Mouse (Mus musculus): ENCODE data around the gene Hoxd3. TPM values are rescaled to one million over a fixed set of nuclear protein-coding genes. Genes with fewer than 3 reads are reported as not detected.

The Hoxd3 gene
- total RNA-seq, 1 experiment from 2014 or later: not detected

DNA sequence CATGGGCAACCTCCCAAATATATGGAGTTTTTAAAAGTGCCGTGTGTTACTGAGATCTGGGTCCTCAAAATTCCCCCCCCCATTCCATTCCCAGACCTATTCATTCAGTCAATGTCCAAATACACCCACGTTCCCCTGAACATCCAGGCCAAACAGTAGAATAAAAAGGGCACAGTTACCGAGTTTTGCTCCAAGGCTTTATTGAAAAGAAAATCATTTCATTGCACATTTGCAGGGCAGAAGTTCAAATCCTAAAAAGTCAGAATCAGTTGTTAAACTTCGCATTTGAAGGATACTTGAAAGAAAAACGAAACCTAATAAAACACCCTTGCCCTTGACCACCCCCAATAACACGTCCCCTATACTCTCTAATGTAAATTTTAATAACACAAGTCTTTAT is 8.9 kb upstream of the Hoxd3 start:
- ATAC-seq (ENCODE audit: extremely low read depth, insufficient number of reproducible peaks, low FRiP score, poor library complexity, severe bottlenecking): no peak

- no peak for ATAC-seq (ENCODE audit: extremely low read depth, insufficient number of reproducible peaks, low FRiP score, poor library complexity, severe bottlenecking)
These were observed 8.4 kb upstream of the Hoxd3 start for GRCm38 (mm10) chr2:74703317-74703716.

DNA sequence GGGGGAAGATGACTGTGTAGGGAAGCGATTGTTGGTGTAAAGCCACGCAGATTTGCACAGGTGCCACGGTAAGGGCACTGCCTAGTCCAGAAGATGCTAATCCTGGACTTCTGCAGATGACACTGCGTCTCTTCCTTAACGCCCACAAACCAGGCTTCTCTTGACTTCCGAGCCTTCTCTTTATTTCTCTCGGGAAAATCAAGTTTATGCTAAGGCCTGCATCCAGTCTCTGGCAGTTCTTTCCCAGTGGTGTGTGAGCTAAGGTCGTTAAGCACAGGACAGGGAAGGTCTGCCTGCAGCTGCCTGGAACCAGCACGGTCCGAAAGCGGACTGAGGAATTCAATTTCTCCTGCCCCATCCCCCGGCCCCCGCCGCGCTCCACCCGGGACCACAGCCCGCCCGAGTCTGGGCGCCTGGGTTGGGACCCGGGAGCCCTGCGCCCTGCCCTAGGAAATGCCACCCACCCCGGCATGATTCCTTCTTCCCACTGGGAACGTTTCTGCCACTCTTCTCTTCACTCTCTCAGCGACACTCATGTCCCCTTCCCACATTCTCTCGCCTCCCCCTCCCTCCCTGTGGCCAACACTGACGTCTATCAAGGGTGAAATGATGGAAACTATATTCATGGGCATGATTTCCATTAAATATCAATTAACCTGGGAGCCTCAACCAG is 7.9 kb upstream of the Hoxd3 start:
- ATAC-seq (ENCODE audit: extremely low read depth, insufficient number of reproducible peaks, low FRiP score, poor library complexity, severe bottlenecking): no peak

DNA sequence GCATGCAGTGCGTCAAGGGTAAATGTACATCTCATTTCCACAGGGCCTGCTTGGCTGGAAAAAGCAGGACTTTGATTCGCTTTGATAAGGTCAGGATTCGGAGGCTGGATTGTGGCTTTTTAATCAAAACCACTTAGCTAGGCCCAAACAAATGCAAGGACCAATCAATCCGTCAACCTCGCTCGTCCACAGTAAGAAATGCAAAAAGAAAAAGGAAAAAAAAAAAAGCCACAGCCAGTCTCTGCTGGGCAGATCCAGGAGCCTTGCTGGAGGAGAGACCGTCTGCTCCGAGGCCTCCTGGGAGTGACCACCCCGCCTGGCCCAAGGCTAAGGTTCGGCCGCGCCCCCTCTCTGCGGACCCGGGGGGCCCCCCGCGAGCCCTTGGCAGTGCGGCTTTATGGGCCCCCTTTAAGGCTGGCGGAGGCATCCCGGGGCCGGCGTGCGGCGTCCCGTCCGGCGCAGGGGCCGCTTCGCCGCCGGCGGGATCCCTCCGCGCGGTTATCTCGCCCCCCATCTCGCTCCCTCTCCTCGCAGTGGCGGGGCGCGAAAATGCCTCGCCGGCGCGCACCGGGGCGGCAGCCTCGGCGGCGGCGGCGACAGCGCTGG is 7.2 kb upstream of the Hoxd3 start, which contains the start of gene Hoxd8:
TSS of gene Hoxd8 (plus strand) at position 223 of the 606 bp plus-strand sequence.
- no peak for ATAC-seq (ENCODE audit: extremely low read depth, insufficient number of reproducible peaks, low FRiP score, poor library complexity, severe bottlenecking)

GRCm38 (mm10) chr2:74704999-74705466 is 6.7 kb upstream of the Hoxd3 start:
- no peak for ATAC-seq (ENCODE audit: extremely low read depth, insufficient number of reproducible peaks, low FRiP score, poor library complexity, severe bottlenecking)

DNA sequence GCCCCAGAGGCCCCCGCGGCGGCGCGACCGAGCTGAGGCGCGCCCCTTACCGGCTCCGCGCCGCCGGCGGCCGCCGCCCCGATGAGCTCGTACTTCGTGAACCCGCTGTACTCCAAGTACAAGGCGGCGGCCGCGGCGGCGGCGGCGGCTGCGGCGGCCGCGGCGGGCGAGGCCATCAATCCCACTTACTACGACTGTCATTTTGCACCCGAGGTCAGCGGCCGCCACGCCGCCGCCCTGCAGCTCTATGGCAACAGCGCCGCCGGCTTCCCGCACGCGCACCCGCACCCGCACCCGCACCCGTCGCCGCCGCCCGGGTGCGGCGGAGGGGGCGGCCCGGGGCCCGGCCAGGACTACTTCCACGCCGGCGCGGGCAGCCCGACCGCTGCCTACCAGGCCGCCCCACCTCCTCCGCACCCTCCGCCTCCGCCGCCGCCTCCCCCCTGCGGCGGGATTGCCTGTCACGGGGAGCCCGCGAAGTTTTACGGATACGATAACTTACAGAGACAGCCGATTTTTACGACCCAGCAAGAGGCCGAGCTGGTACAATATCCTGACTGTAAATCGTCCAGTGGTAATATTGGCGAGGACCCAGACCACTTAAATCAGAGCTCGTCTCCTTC is 6.1 kb upstream of the Hoxd3 start:
- ATAC-seq (ENCODE audit: extremely low read depth, insufficient number of reproducible peaks, low FRiP score, poor library complexity, severe bottlenecking): no peak

GRCm38 (mm10) chr2:74706393-74706960 is 5.2 kb upstream of the Hoxd3 start:
- no peak for ATAC-seq (ENCODE audit: extremely low read depth, insufficient number of reproducible peaks, low FRiP score, poor library complexity, severe bottlenecking)

- no peak for ATAC-seq (ENCODE audit: extremely low read depth, insufficient number of reproducible peaks, low FRiP score, poor library complexity, severe bottlenecking)
These were observed 4.1 kb upstream of the Hoxd3 start for GRCm38 (mm10) chr2:74707599-74707998.

- ATAC-seq (ENCODE audit: extremely low read depth, insufficient number of reproducible peaks, low FRiP score, poor library complexity, severe bottlenecking): no peak
These were observed 3.1 kb upstream of the Hoxd3 start for GRCm38 (mm10) chr2:74708676-74709075.

- ATAC-seq (ENCODE audit: extremely low read depth, insufficient number of reproducible peaks, low FRiP score, poor library complexity, severe bottlenecking): no peak
These were observed 2.0 kb upstream of the Hoxd3 start for GRCm38 (mm10) chr2:74709465-74710419.

DNA sequence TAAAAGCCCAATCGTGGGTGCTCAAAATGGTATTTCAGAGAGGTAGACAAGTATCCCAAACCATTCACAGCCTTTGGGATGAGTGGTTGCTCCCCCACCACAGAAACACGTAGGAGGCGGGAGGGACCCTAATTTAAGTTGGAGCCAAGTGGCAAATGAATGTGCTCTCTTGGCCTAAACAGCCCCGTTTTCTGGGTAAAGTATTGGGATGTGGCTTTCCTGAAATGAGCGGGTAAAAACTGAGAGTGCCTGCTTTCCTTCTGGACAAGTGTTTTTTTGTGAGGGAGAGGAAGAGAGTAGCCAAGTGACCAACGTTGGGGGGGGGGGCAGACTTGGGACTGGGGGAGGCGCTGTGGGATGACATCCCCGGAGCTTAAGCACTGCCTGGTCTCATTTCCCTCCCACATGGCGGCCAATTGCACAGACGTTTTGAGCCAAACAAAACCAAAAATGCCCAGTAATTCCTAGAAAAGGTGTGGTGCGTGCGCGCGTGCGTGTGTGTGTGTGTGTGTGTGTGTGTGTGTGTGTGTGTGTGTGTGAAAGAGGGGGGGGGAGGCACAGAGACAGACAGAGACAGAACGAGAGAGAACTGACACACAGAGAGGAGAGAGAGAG is 691 bp upstream of the Hoxd3 start:
- ATAC-seq (ENCODE audit: extremely low read depth, insufficient number of reproducible peaks, low FRiP score, poor library complexity, severe bottlenecking): no peak

GRCm38 (mm10) chr2:74713239-74714150 is 1.8 kb downstream of the Hoxd3 start:
- ATAC-seq (ENCODE audit: extremely low read depth, insufficient number of reproducible peaks, low FRiP score, poor library complexity, severe bottlenecking): no peak

DNA sequence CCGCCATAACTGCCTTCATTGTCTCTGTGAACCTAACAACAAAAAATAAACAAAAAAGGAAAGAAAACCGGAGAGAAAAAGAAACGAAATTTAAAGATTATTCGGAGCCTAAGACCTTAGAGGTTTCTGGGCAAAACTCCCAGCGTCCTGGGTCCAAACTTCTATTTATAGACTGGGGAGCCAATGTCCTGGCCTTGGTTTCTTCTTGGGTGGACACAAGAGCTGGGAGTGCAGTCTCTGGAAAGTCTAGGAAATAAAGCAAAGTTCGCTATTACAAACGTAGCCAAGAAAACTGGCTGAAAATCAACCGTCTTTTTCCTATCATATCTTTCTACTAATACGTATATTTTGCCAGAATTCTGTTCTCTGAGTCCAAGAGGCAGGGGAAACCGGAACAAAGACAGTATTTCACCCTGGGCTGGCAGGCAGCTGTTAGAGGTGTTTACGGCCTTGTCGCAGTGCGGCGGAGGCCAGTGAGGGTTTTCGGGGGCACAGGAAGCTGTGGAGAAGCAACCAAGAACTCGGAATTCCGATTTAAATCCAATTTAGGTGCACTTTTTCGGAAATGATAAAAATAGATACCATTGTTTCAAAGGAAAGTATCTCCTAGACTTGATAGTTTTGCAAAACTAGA is 2.5 kb downstream of the Hoxd3 start:
- no peak for ATAC-seq (ENCODE audit: extremely low read depth, insufficient number of reproducible peaks, low FRiP score, poor library complexity, severe bottlenecking)

- ATAC-seq (ENCODE audit: extremely low read depth, insufficient number of reproducible peaks, low FRiP score, poor library complexity, severe bottlenecking): no peak
These were observed 3.2 kb downstream of the Hoxd3 start for GRCm38 (mm10) chr2:74714881-74715280.

DNA sequence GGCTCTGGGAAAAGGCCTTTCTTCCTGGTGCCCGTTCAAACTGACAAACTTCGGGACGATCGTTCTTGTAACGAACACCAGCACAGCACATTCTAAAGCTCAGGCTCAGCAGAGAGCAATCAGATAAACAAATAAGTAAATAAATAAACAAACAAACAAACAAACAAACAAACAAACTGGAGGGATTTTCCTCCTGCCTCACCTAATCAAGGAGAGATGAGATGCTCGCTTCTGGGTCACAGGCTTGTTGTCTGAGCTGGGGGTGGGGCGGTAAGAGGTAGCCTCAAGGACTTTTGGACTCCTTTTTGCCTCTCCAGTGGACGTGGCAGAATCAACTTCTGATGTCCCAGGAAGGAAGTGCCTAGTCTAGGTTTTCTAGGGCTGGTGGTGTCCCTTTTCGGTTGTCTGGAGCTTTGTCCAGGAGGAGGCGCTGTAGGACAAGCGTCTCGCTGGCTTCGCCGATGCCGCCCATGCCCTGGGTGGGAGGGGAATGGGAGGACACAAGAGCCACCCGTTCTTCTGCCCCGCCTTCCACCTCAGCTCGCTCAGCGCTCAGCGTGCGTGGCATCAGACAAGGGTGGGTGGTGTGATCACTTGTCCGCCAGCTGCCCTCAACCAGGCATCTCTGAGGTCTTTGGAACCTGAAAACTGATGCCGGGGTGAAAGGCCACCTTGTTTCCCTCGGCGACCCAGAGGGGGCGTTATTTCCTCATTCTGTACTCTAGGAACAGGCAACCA is 3.9 kb downstream of the Hoxd3 start:
- ATAC-seq (ENCODE audit: extremely low read depth, insufficient number of reproducible peaks, low FRiP score, poor library complexity, severe bottlenecking): no peak

DNA sequence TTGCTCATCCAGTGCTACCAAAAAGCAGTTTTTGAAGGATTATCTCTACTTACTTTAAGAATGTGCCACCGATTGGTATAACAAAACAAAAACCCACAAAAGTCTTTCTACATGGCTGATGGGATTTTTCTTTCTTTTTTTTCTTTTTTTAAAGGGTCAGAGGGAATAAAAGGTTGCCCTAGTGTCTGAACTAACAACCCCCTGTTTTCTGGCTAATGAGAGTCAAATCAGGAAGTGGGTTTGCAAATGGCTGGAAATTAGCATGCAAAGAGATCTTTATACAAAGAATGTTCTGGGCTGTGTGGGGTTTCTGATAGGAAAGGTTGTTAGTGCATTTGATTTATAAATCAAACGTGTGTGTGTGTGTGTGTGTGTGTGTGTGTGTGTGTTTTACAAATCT is 8.7 kb downstream of the Hoxd3 start:
- no peak for ATAC-seq (ENCODE audit: extremely low read depth, insufficient number of reproducible peaks, low FRiP score, poor library complexity, severe bottlenecking)
